Mouse (Mus musculus) heart, embryonic 14.5 days (tissue): ENCODE measurements around the gene Adcy5. TPM values are rescaled to one million over a fixed set of nuclear protein-coding genes. Genes with fewer than 3 reads are reported as not detected.
A peak's percentile ranks its signal among the peaks of the same experiment; 100 is the strongest.

ENCODE experiments used
- ATAC-seq: fragments of 200-750 bp; cut with Nextera tagmentation; 2 replicates; pipeline ENCODE4 v1.8.0; 2017; ENCODE audit warnings: low read depth, moderate TSS enrichment; ENCODE audit not compliant: insufficient number of reproducible peaks, insufficient read depth, low FRiP score
- H3K27ac ChIP-seq, 2 experiments: fragments of 200-500 bp in 1 of 2; fragments of 300-500 bp in 1 of 2; sonication (generic) in 1 of 2; replicated peaks in 1 of 2; 2 replicates each; pipeline ENCODE4 v1.5.1; 2012 to 2014; ENCODE audit warnings: low read depth in 2 of 2, low read length in 2 of 2, control low read depth in 1 of 2, mild to moderate bottlenecking in 1 of 2, mixed read lengths in 1 of 2; ENCODE audit not compliant: control insufficient read depth in 1 of 2, insufficient read depth in 1 of 2
- H3K27me3 ChIP-seq: fragments of 300-500 bp; sonication (generic); 2 replicates; pipeline ENCODE4 v1.6.1; 2014; ENCODE audit warnings: mild to moderate bottlenecking, low read length, control low read depth; ENCODE audit not compliant: control insufficient read depth, insufficient read depth
- H3K36me3 ChIP-seq: fragments of 300-500 bp; sonication (generic); 2 replicates; pipeline ENCODE4 v1.6.1; 2014; ENCODE audit warnings: mild to moderate bottlenecking, control low read depth, low read length, mixed read lengths; ENCODE audit not compliant: control insufficient read depth, insufficient read depth
- H3K4me1 ChIP-seq, 2 experiments: fragments of 200-500 bp in 1 of 2; fragments of 300-500 bp in 1 of 2; sonication (generic) in 1 of 2; 2 replicates each; pipeline ENCODE4 v1.6.1; 2012 to 2014; ENCODE audit warnings: low read length in 2 of 2, control low read depth in 1 of 2, mixed read lengths in 1 of 2; ENCODE audit not compliant: control insufficient read depth in 2 of 2, insufficient read depth in 2 of 2
- H3K4me2 ChIP-seq: fragments of 300-500 bp; sonication (generic); 2 replicates; pipeline ENCODE4 v1.6.1; 2014; ENCODE audit warnings: mild to moderate bottlenecking, low read length
- H3K4me3 ChIP-seq, 2 experiments: fragments of 200-500 bp in 1 of 2; fragments of 300-500 bp in 1 of 2; sonication (generic) in 1 of 2; 2 replicates each; pipeline ENCODE4 v1.5.1; 2012 to 2014; ENCODE audit warnings: low read length in 2 of 2, mild to moderate bottlenecking in 2 of 2, control low read depth in 1 of 2, low read depth in 1 of 2, moderate library complexity in 1 of 2; ENCODE audit not compliant: control insufficient read depth in 1 of 2, insufficient read depth in 1 of 2
- H3K9ac ChIP-seq: fragments of 300-500 bp; sonication (generic); 2 replicates; pipeline ENCODE4 v1.6.1; 2014; ENCODE audit warnings: mild to moderate bottlenecking, low read length
- H3K9me3 ChIP-seq: fragments of 300-500 bp; sonication (generic); 2 replicates; pipeline ENCODE4 v1.6.1; 2016; ENCODE audit warnings: low read length, control low read depth; ENCODE audit not compliant: control insufficient read depth
- WGBS: fragments of 180-500 bp; shearing (Covaris S2); extraction: QIAGEN DNeasy Blood & Tissue Kit; methylation state at CpG from one replicate; pipeline ENCODE4 v1.1.7; 2014; 5-methylcytosine and 5-hydroxymethylcytosine counted together
- polyA plus RNA-seq: library from polyadenylated mRNA; unstranded; fragments of >200 nt; fragmentation: Nextera tagmentation; extraction: Ambion mirVana; gene quantifications from 2 replicates; pipeline ENCODE4 v1.2.1, GENCODE M21; 2014

Adcy5 gene
- polyA plus RNA-seq, 1 experiment from 2014 or later: 11.4 TPM

GRCm38 (mm10) chr16:35172195-35172594, 17.5 kb downstream of the Adcy5 start:
- H3K4me1 ChIP-seq: peaks cover 13 to 31% of the 10 kb centered on the region in 2 experiments
- H3K27ac ChIP-seq: no peak overlapping the region
- no peaks in the 10 kb centered on the region for H3K9me3 ChIP-seq
- ATAC-seq: no peak
- WGBS: 84% methylated on average over 5 of the region's 5 CpGs
- H3K4me2 ChIP-seq: no peak overlapping the region
- H3K27me3 ChIP-seq: no peaks in the 10 kb centered on the region
- no peak overlapping the region for H3K4me3 ChIP-seq
- H3K36me3 ChIP-seq: 0 out of 2 replicates have a peak, but pooled peaks cover 6% of the 10 kb centered on the region
- no peak overlapping the region for H3K9ac ChIP-seq

- no peak overlapping the region for H3K4me3 ChIP-seq
- H3K27me3 ChIP-seq: no peaks in the 10 kb centered on the region
- peaks cover 22 to 41% of the 10 kb centered on the region in 2 experiments for H3K4me1 ChIP-seq
- no peak for ATAC-seq
- H3K9me3 ChIP-seq: no peaks in the 10 kb centered on the region
- 77% methylated on average over 3 of the region's 3 CpGs for WGBS
- H3K9ac ChIP-seq: no peak overlapping the region
- H3K4me2 ChIP-seq: no peak overlapping the region
- H3K36me3 ChIP-seq: peaks cover 10% of the 10 kb centered on the region
- 0 out of 4 replicates have a peak overlapping the region, but pooled peaks of 1 of the 2 experiments have one; percentile 25 for H3K27ac ChIP-seq
Observed at GRCm38 (mm10) chr16:35178516-35178915, 23.8 kb downstream of the Adcy5 start.

- Histone ChIP-seq H3K4me3 (no peak overlapping the region), H3K36me3 (peaks cover 10% of the 10 kb centered on the region), H3K4me1 (peaks cover 17 to 38% of the 10 kb centered on the region in 2 experiments), H3K9me3 (no peaks in the 10 kb centered on the region), H3K9ac (no peak overlapping the region), H3K4me2 (no peak overlapping the region), H3K27ac (0 out of 4 replicates have a peak overlapping the region, but pooled peaks of 1 of the 2 experiments have one; percentile 25), H3K27me3 (no peaks in the 10 kb centered on the region)
- no peak for ATAC-seq
- 41% methylated on average over 8 of the region's 8 CpGs for WGBS
Observed at GRCm38 (mm10) chr16:35179082-35179481, 24.4 kb downstream of the Adcy5 start.

- WGBS: 63% methylated on average over 11 of the region's 11 CpGs
- Histone ChIP-seq H3K27me3 (no peaks in the 10 kb centered on the region), H3K4me2 (no peak overlapping the region), H3K9ac (no peak overlapping the region), H3K27ac (no peak overlapping the region), H3K36me3 (peaks cover 10% of the 10 kb centered on the region), H3K9me3 (no peaks in the 10 kb centered on the region), H3K4me3 (no peak overlapping the region), H3K4me1 (peaks cover 10 to 22% of the 10 kb centered on the region in 2 experiments)
- ATAC-seq: no peak
Observed at GRCm38 (mm10) chr16:35183161-35183560, 28.5 kb downstream of the Adcy5 start.

- Histone ChIP-seq H3K4me2 (no peak overlapping the region), H3K9me3 (no peaks in the 10 kb centered on the region), H3K4me3 (no peak overlapping the region), H3K4me1 (peaks cover 18 to 35% of the 10 kb centered on the region in 2 experiments), H3K9ac (no peak overlapping the region), H3K27me3 (no peaks in the 10 kb centered on the region), H3K36me3 (no peaks in the 10 kb centered on the region), H3K27ac (no peak overlapping the region)
- WGBS: 78% methylated on average over 4 of the region's 4 CpGs
- ATAC-seq: no peak
Observed at GRCm38 (mm10) chr16:35188111-35188510, 33.4 kb downstream of the Adcy5 start.

- Histone ChIP-seq H3K4me1 (peaks cover 24 to 46% of the 10 kb centered on the region in 2 experiments), H3K4me2 (no peak overlapping the region), H3K4me3 (no peak overlapping the region), H3K9ac (no peak overlapping the region), H3K27me3 (no peaks in the 10 kb centered on the region), H3K36me3 (no peaks in the 10 kb centered on the region), H3K9me3 (no peaks in the 10 kb centered on the region), H3K27ac (no peak overlapping the region)
- no peak for ATAC-seq
- 72% methylated on average over 11 of the region's 11 CpGs for WGBS
Observed at GRCm38 (mm10) chr16:35189420-35190141, 34.9 kb downstream of the Adcy5 start.

GRCm38 (mm10) chr16:35190777-35191176, 36.1 kb downstream of the Adcy5 start:
- Histone ChIP-seq H3K9me3 (no peaks in the 10 kb centered on the region), H3K27ac (no peak overlapping the region; a peak in 1 of 4 replicates), H3K4me2 (no peak overlapping the region), H3K4me1 (peaks cover 24 to 46% of the 10 kb centered on the region in 2 experiments), H3K9ac (no peak overlapping the region; the same call in 1 of the 2 replicates), H3K27me3 (no peaks in the 10 kb centered on the region), H3K36me3 (no peaks in the 10 kb centered on the region), H3K4me3 (no peak overlapping the region)
- no peak for ATAC-seq
- 85% methylated on average over 7 of the region's 7 CpGs for WGBS
